Mouse (Mus musculus) forebrain, embryonic 14.5 days (tissue): Measurements from ENCODE around the gene Rac2. TPM values are rescaled to one million over a fixed set of nuclear protein-coding genes. Genes with fewer than 3 reads are reported as not detected.

Source experiments
- ATAC-seq: fragments of 200-750 bp; cut with Nextera tagmentation; 2 replicates; pipeline ENCODE4 v1.8.0; 2017; ENCODE audit warnings: mild to moderate bottlenecking, moderate library complexity
- DNase-seq: peaks from one replicate; pipeline ENCODE4 v3.0.0-alpha.2; 2015; ENCODE audit warnings: low spot score
- H3K27ac ChIP-seq: fragments of 300-500 bp; sonication (generic); 2 replicates; pipeline ENCODE4 v1.5.1; 2014; ENCODE audit warnings: low read depth, mild to moderate bottlenecking, control low read depth, low read length, moderate library complexity
- H3K27me3 ChIP-seq: fragments of 300-500 bp; sonication (generic); replicated peaks from 2 replicates; pipeline ENCODE4 v1.6.1; 2014; ENCODE audit warnings: low read length, control low read depth, mixed read lengths; ENCODE audit not compliant: control insufficient read depth, insufficient read depth
- H3K36me3 ChIP-seq: fragments of 300-500 bp; sonication (generic); 2 replicates; pipeline ENCODE4 v1.6.1; 2014; ENCODE audit warnings: low read length, control low read depth; ENCODE audit not compliant: control insufficient read depth, insufficient read depth
- H3K4me1 ChIP-seq: fragments of 300-500 bp; sonication (generic); 2 replicates; pipeline ENCODE4 v1.6.1; 2014; ENCODE audit warnings: antibody characterized with exemption, low read length, control low read depth; ENCODE audit not compliant: control insufficient read depth, insufficient read depth
- H3K4me2 ChIP-seq: fragments of 300-500 bp; sonication (generic); 2 replicates; pipeline ENCODE4 v1.6.1; 2014; ENCODE audit warnings: mild to moderate bottlenecking, control low read depth, low read length
- H3K4me3 ChIP-seq: fragments of 300-500 bp; sonication (generic); 2 replicates; pipeline ENCODE4 v1.5.1; 2014; ENCODE audit warnings: low read depth, low read length, control low read depth
- H3K9ac ChIP-seq: fragments of 300-500 bp; sonication (generic); 2 replicates; pipeline ENCODE4 v1.6.1; 2014; ENCODE audit warnings: mild to moderate bottlenecking, low read length, control low read depth, moderate library complexity
- H3K9me3 ChIP-seq: fragments of 300-500 bp; sonication (generic); replicated peaks from 2 replicates; pipeline ENCODE4 v1.6.1; 2016; ENCODE audit warnings: low read length, control low read depth, mixed read lengths; ENCODE audit not compliant: control insufficient read depth
- WGBS: fragments of 180-500 bp; shearing (Covaris S2); extraction: QIAGEN DNeasy Blood & Tissue Kit; methylation state at CpG from one replicate; pipeline ENCODE4 v1.1.7; 2014; 5-methylcytosine and 5-hydroxymethylcytosine counted together
- polyA plus RNA-seq: library from polyadenylated mRNA; unstranded; fragments of >200 nt; fragmentation: Nextera tagmentation; extraction: Ambion mirVana; gene quantifications from 2 replicates; pipeline ENCODE4 v1.2.1, GENCODE M21; 2014

The Rac2 gene
- polyA plus RNA-seq, 1 experiment from 2014 or later, result 5.9 TPM

DNA sequence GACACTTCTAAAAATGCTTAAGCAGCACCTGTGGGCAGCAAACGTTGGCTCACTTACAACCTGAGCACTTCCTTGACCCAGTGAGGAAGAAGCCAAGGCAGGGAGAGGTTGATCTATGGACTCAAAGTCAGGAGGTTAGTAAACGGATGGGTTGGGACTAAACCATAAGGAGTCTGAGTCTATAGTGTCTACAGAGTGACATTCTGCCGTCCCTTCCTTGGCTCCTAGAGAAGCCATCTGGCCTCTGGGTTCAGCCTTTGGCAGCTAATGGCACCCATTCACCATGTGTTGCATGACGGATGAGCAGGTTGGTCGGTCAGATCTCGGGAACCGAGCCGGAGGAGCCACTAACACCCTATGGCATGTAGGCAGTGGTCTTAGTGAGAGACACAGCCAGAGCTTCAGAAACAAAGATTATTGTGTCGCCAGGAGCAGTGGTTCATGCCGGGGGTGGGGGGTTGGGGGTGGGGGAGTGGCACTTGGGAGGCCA, 39.2 kb downstream of the Rac2 start:
- Histone ChIP-seq H3K9ac (no peak overlapping the region), H3K27ac (no peak overlapping the region), H3K9me3 (no peaks in the 10 kb centered on the region), H3K4me1 (peaks cover 8% of the 10 kb centered on the region), H3K4me2 (no peak overlapping the region), H3K27me3 (no peaks in the 10 kb centered on the region), H3K36me3 (no peaks in the 10 kb centered on the region), H3K4me3 (no peak overlapping the region)
- DNase-seq, result no peak
- 77% methylated on average over 10 of the region's 10 CpGs for WGBS
- no peak for ATAC-seq

DNA sequence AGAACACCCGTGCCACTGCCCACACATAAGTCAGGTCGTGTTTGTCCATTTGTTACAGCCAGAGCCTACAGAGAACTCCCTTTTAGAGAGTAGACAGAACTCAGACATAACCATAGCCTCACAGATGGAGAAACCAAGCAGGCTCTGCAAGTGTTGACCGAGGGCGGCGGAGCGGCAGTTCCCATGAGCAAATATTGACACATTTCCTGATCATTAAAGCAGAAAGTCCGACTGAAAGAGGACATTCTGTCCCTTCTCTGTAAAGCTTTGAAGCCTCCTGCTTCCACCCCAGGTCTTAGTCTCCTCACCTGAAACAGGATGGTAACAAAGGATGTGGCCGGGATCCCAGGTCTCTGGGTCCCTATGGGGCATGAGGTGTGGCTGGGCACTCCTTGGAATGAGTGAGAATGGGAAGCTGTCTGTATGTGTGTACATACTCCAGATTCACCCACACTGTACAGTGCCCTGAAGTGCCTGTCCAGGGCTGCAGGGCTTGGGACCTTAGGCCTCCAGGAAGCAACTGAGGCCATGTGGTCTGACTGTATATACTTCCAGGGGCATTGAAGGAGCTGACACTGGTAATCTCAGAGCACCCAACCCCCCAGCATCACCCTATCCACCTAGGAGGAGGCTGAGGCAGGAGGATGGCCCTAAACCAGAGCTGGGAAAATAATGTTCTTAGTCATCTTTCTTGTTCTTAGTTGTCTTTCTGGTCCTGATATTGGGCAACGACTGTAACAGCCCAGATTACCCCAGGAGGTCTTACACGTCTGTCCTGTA, 39.8 kb downstream of the Rac2 start:
- ATAC-seq (no peak), DNase-seq (no peak)
- H3K9me3 ChIP-seq, result no peaks in the 10 kb centered on the region
- H3K4me2 ChIP-seq, result no peak overlapping the region
- no peak overlapping the region for H3K4me3 ChIP-seq
- no peaks in the 10 kb centered on the region for H3K36me3 ChIP-seq
- no peak overlapping the region for H3K9ac ChIP-seq
- 77% methylated on average over 10 of the region's 10 CpGs for WGBS
- peaks cover 8% of the 10 kb centered on the region for H3K4me1 ChIP-seq
- no peaks in the 10 kb centered on the region for H3K27me3 ChIP-seq
- no peak overlapping the region for H3K27ac ChIP-seq

DNA sequence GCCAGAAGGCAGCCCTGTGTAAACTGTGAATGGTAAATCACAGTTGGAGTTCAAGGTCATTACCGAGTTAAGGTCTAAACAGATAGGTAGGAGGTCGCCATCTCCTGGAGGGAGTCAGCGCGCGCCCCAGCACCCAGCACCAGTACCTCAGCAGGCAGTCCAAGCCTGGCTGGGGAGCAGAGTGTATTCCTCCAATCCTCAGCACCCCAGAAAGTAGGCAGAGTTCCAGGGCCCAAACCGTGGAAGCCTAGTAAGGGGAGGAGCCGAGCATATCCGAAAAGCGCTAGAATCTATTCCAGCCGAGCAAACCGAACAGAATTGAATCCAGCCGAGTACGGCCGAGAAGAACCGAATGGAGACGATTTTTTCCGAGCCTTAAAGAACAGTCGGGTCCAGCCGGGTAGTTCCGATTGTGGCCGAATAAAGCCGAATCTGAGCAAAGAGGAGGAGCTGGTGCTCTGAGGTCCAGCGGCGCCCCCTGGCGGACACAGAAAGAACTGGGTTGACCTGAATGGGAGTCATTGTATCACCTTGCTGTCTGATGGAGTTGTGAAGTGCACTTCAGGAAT, 40.6 kb downstream of the Rac2 start:
- Histone ChIP-seq H3K4me2 (peak overlapping the region; percentile 55), H3K4me1 (peaks cover 8% of the 10 kb centered on the region), H3K9me3 (no peaks in the 10 kb centered on the region), H3K27ac (peak overlapping the region; percentile 74), H3K27me3 (no peaks in the 10 kb centered on the region), H3K36me3 (no peaks in the 10 kb centered on the region), H3K4me3 (peak overlapping the region; percentile 23), H3K9ac (peak overlapping the region; percentile 63)
- under 1% methylated on average over 25 of the region's 25 CpGs for WGBS
- DNase-seq (peak; percentile 99), ATAC-seq (peak; percentile 88)

DNA sequence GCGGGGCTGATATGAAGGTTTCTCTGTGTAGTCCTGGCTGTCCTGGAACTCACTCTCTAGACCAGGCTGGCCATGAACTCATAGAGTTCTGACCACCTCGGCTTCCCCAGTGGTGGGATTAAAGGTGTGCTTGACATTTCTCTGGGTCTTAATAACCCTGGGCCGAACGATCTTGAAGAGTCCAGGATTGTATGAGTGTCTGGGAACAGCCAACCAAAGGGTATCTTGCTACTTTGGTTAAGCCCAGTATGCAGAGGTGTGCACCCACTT, 41.2 kb downstream of the Rac2 start:
- Histone ChIP-seq H3K27ac (peak overlapping the region; percentile 6; the same call in 1 of the 2 replicates), H3K4me2 (peak overlapping the region; percentile 55), H3K4me1 (peaks cover 8% of the 10 kb centered on the region), H3K9me3 (no peaks in the 10 kb centered on the region), H3K4me3 (no peak overlapping the region), H3K27me3 (no peaks in the 10 kb centered on the region), H3K36me3 (no peaks in the 10 kb centered on the region), H3K9ac (peak overlapping the region; percentile 63)
- DNase-seq (no peak), ATAC-seq (0 out of 2 replicates have a peak, but pooled peaks have one; percentile 0)
- WGBS, result 68% methylated on average over 4 of the region's 4 CpGs

DNA sequence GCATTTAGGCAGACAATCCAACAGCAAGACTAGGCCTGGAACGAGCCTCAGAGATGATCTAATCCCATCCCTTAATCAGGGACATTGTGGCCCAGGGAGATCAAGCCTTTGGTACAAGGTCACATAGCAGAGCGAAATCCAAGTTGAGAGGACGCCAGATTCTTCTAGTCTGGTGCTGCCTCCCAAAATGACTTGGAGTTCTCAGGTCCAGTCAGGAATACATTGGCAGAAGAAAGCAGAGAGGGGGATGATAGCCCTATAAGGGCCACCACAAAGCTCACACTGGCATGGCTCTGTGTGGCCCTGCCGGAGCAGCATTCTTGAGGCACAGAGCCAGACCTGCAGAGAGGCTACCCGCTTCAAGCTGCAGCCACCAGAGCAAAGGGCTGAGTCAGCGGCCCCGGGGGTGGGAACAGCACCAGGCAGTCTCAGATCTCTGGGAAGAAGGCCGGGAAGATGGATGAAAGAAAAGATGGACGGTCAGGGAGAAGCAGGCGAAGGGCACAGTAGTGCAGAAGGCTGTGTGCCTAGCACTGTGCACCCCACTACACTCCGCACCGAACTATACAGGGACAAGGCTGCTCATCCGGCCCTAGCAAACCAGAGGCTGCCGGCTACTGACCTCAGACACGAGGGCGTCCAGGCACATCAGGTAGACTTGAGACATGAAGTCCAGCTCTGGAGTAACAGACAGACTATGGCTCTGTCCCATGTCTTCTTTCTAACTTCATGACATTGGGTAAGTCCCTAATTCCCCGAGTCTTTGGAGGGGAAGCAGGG, 41.7 kb downstream of the Rac2 start, which contains the start of gene C1qtnf6:
Gene C1qtnf6, minus strand, starts transcription at position 746 of the 780 bp plus-strand sequence.
- ATAC-seq (no peak), DNase-seq (no peak)
- Histone ChIP-seq H3K27ac (peak within 1 kb of the TSS; percentile 74), H3K9me3 (no peaks in the 10 kb centered on the region), H3K27me3 (no peaks in the 10 kb centered on the region), H3K4me3 (peak within 1 kb of the TSS; percentile 23), H3K9ac (peak within 1 kb of the TSS; percentile 63), H3K4me1 (peaks cover 8% of the 10 kb centered on the region), H3K36me3 (no peaks in the 10 kb centered on the region), H3K4me2 (peak within 1 kb of the TSS; percentile 55)
- WGBS, result 76% methylated on average over 17 of the region's 17 CpGs

DNA sequence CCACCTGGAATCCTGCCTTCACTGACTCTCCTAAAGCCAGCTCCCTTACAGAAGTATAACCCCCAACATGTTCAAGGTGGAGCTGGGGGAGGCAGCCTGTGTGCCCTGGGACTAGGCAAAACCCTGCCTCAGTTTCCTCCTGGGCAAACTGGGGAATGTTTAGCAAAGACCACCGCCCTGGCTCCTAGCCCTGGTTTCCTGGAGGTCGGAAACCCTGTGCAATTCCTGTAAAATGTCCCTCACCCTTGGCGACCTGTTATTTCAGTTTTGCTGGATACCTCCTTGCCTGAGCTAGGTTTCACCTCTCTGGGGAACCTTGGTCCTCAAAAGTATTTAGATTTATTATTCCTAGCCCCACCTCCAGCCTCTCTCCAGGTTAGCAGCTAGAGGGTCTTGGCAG, 42.4 kb downstream of the Rac2 start:
- no peaks in the 10 kb centered on the region for H3K9me3 ChIP-seq
- no peak overlapping the region; the same call in 1 of the 2 replicates for H3K9ac ChIP-seq
- H3K4me3 ChIP-seq, result no peak overlapping the region
- H3K4me2 ChIP-seq, result peak overlapping the region; percentile 54
- no peaks in the 10 kb centered on the region for H3K27me3 ChIP-seq
- no peaks in the 10 kb centered on the region for H3K36me3 ChIP-seq
- no peak for DNase-seq
- ATAC-seq, result no peak
- 73% methylated on average over 3 of the region's 3 CpGs for WGBS
- H3K27ac ChIP-seq, result peak overlapping the region; percentile 23; the same call in 1 of the 2 replicates
- peaks cover 8% of the 10 kb centered on the region for H3K4me1 ChIP-seq

DNA sequence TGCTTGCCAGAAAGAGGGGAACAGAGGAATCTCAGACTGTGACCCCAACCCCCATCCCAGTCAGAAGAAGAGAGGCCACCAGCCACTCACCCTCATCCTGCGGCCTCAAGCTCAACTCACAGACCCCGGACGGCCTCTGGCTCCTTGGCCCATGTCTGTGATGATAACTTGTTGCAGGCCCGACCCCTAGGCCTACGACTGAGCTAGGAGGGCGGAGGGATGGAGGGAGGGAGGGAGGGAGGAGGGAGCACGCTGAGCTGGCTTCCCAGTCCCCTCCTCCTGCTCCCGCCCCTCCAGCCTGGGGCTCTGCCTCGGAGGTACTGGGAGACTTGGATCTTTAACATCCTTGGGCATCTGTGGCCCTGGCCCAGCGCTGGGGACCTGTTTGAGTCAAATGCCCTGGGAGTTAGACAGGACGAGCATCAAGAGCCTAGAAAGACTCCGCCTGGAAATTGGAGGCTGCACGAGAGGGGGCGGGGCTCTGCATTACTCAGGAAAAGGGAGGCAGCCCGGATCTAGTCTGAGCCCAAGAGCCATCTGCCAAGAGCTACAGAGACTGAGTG, 43.1 kb downstream of the Rac2 start:
- Histone ChIP-seq H3K9ac (peak overlapping the region; percentile 59), H3K27me3 (no peaks in the 10 kb centered on the region), H3K4me3 (peak overlapping the region; percentile 21), H3K9me3 (no peaks in the 10 kb centered on the region), H3K4me1 (peaks cover 8% of the 10 kb centered on the region), H3K27ac (peak overlapping the region; percentile 23; the same call in 1 of the 2 replicates), H3K36me3 (no peaks in the 10 kb centered on the region), H3K4me2 (peak overlapping the region; percentile 54)
- ATAC-seq, result peak; percentile 47
- 3% methylated on average over 15 of the region's 15 CpGs for WGBS
- DNase-seq, result peak; percentile 81

DNA sequence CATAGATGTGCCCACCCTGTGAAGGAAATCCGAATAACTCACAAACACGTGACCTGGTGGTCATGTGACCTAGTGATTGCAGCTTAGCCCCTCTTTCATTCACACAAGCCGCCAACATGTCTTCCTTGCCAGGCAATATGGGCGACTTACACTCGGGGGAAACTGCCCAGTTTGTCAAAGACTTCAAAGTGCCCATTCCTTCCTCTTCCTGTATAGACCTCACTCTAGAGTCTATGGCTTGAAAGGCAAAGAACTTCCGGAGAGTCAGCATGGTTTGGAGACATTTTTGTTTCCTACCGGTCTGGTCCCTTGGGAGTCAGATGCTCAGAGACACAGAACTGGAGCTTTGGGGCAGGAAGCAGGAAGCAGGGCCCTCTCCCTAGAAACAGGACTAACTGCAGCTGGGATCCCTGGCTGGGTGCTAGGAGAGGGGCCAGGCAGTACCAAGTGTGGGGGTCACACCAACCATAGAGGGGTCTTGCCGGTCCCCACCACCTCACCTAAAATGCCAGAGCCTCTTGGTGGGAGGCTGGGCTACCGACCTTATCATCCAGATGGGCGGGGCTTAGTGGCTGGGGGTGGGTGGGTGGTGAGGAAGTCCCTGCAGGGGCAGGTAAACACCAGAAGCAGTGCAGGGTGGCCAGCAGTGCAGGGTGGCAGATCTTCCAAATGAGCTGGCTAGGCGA, 43.7 kb downstream of the Rac2 start:
- peaks cover 8% of the 10 kb centered on the region for H3K4me1 ChIP-seq
- H3K36me3 ChIP-seq, result no peaks in the 10 kb centered on the region
- H3K4me2 ChIP-seq, result peak overlapping the region; percentile 54
- H3K4me3 ChIP-seq, result no peak overlapping the region
- H3K27ac ChIP-seq, result 0 out of 2 replicates have a peak overlapping the region, but pooled peaks have one; percentile 2
- no peak for ATAC-seq
- peak overlapping the region; percentile 59 for H3K9ac ChIP-seq
- no peaks in the 10 kb centered on the region for H3K9me3 ChIP-seq
- WGBS, result 50% methylated on average over 11 of the region's 11 CpGs
- no peak for DNase-seq
- H3K27me3 ChIP-seq, result no peaks in the 10 kb centered on the region
